Comparison of ENCODE assay signal across 8 mouse cellular contexts in genomic region chr15:81802001-81802890, GRCm38 (mm10). TPM values are rescaled to one million over a fixed set of nuclear protein-coding genes. Genes with fewer than 3 reads are reported as not detected.
DNase-seq lines count a peak whose midpoint lies in the region; ATAC-seq and TF ChIP-seq lines count a peak whose summit lies in the region.

Gene Tef (plus strand): TSS chr15:81802421.

- H3K9me3 ChIP-seq in ES-E14 (ENCODE audit: control insufficient read depth, insufficient read depth, low read depth, low read length): no peaks in the 10 kb centered on the region
- no peaks in the 10 kb centered on the region for H3K9me3 ChIP-seq in forebrain, embryonic 15.5 days

- no peak within 1 kb of the TSS for H3K27ac ChIP-seq in ES-E14 (ENCODE audit: insufficient read depth, low read depth, low read length, poor library complexity, severe bottlenecking)
- H3K27ac ChIP-seq in forebrain, embryonic 15.5 days (replicated peaks): peak within 1 kb of the TSS; percentile 74

- in situ Hi-C loops in ES-E14 (cut with MboI; ENCODE audit: low sequenced_read_pairs in 2 of 2, unreplicated experiment in 2 of 2): no loop called here

- peak within 1 kb of the TSS in 1 of 2 experiments; percentile 28; a peak in 1 of 4 replicates for H3K4me3 ChIP-seq in ES-E14 (ENCODE audit: insufficient read depth in 1 of 2, low read depth in 1 of 2, low read length in 2 of 2, poor library complexity in 1 of 2, severe bottlenecking in 1 of 2)
- peak within 1 kb of the TSS; percentile 28 for H3K4me3 ChIP-seq in forebrain, embryonic 15.5 days
- H3K4me3 ChIP-seq in lung, adult 2 months (replicated peaks; ENCODE audit: extremely low read depth, low read depth, low read length): peak within 1 kb of the TSS; percentile 74

- H3K4me2 ChIP-seq in forebrain, embryonic 15.5 days (replicated peaks): peak within 1 kb of the TSS; percentile 44

- peaks cover 0 to 7% of the 10 kb centered on the region in 2 experiments; a peak in 1 of 4 replicates for H3K4me1 ChIP-seq in ES-E14 (ENCODE audit: control insufficient read depth in 2 of 2, insufficient read depth in 2 of 2, low read length in 2 of 2, poor library complexity in 1 of 2)
- H3K4me1 ChIP-seq in forebrain, embryonic 15.5 days: peaks cover 18% of the 10 kb centered on the region
- H3K4me1 ChIP-seq in lung, adult 2 months (ENCODE audit: control insufficient read depth, insufficient read depth, low read length): peaks cover 30% of the 10 kb centered on the region

- peak; percentile 98 for ATAC-seq in forebrain, embryonic 15.5 days (replicated peaks)
- ATAC-seq in neutrophil, adult 5-6 weeks (ENCODE audit: extremely low read depth, insufficient number of reproducible peaks, low FRiP score, poor library complexity, severe bottlenecking): peak; percentile 71

- intact Hi-C loops in heart, postnatal 25 days (cut with DNase I): loop anchor here (10.0 kb wide), 1 partner anchor 57 kb away; the partner anchor contains the start of genes Rangap1 and Zc3h7b

- DNase-seq in ES-E14 (ENCODE audit: low read depth, low spot score): no peak
- peak; percentile 100 for DNase-seq in cerebellum, adult 11-12 months
- peak; percentile 100 for DNase-seq in heart, postnatal 25 days (ENCODE audit: low spot score)
- DNase-seq in layer of hippocampus, adult 18-20 months (ENCODE audit: low spot score in 2 of 2): peak; percentile 100
- peak; percentile 99 for DNase-seq in lung, adult 2 months
- peak; percentile 74 to 76 for DNase-seq in thymus, adult 18-20 months

- no peaks in the 10 kb centered on the region for H3K27me3 ChIP-seq in forebrain, embryonic 15.5 days

- WGBS in forebrain, embryonic 15.5 days: 20% methylated on average over 19 of the region's 19 CpGs
- WGBS in lung, adult 2 months: 13% methylated on average over 19 of the region's 19 CpGs

- TF ChIP-seq POLR2A in lung, adult 2 months (IDR thresholded peaks at IDR 0.05; ENCODE audit: borderline replicate concordance, extremely low read depth, low read depth, low read length): peak; percentile 81; the same call in 1 of the 2 replicates

- no peak within 1 kb of the TSS for H3K9ac ChIP-seq in ES-E14 (ENCODE audit: insufficient read depth, low read depth, low read length, poor library complexity, severe bottlenecking)
- H3K9ac ChIP-seq in forebrain, embryonic 15.5 days (replicated peaks): peak within 1 kb of the TSS; percentile 23

- TF ChIP-seq CTCF in lung, adult 2 months (IDR thresholded peaks at IDR 0.05; ENCODE audit: insufficient read depth, low read length): no peak

- no peaks in the 10 kb centered on the region for H3K36me3 ChIP-seq in ES-E14 (ENCODE audit: control insufficient read depth, insufficient read depth, low read length, poor library complexity, severe bottlenecking)
- no peaks in the 10 kb centered on the region for H3K36me3 ChIP-seq in forebrain, embryonic 15.5 days

TF ChIP-seq in ES-E14, 5 proteins besides CTCF, POLR2A, EP300 and RAD21:
- TF ChIP-seq CHD2 (IDR thresholded peaks at IDR 0.05; ENCODE audit: low read depth, low read length) (no peak), HCFC1 (IDR thresholded peaks at IDR 0.05; ENCODE audit: borderline replicate concordance, insufficient read depth, low read length) (no peak), ZC3H11A (IDR thresholded peaks at IDR 0.05; ENCODE audit: borderline replicate concordance, low read depth, low read length) (no peak), MAFK (IDR thresholded peaks at IDR 0.05; ENCODE audit: insufficient read depth, low read depth, low read length) (no peak), ZNF384 (IDR thresholded peaks at IDR 0.05; ENCODE audit: low read depth, low read length) (no peak)
TF ChIP-seq in ES-E14: peak in this region for 0.

RNA-seq across cellular contexts. Expression of gene Tef, which starts in this region (rescaled TPM):
- 20.9 and 25.2 TPM in 2 replicates for total RNA-seq in ES-E14 (2012; rRNA removed)
- 31.9 and 32.6 TPM in 2 replicates for polyA plus RNA-seq in forebrain, embryonic 15.5 days (2015; fragmentation: Nextera tagmentation; extraction: Ambion mirVana)
- 100 to 1,000 TPM in 1 of 2 experiments, 10 to 100 TPM in 1; 64.1 to 135 TPM for total RNA-seq in heart, postnatal 25 days (2021)
- 100 to 1,000 TPM; 293 to 297 TPM for total RNA-seq in layer of hippocampus, adult 18-20 months (2021)
- 95.4 and 99.7 TPM in 2 replicates for polyA plus RNA-seq in lung, adult 2 months (2012; rRNA removed)
- total RNA-seq in neutrophil, adult 5-6 weeks (2017): 26.2 and 29.4 TPM in 2 replicates
